Mouse (Mus musculus) brain, adult 2 months (tissue): ENCODE measurements at regions not wholly inside any gene's neighbourhood (a gene's known extent, or its start where the extent isn't known, plus 50 kb on each side); places are given as distances from the start of the nearest gene placed in this dataset.
A peak's percentile ranks its signal among the peaks of the same experiment; 100 is the strongest.

ENCODE experiments used
- DNase-seq: peaks from one replicate; pipeline ENCODE4 v3.0.0; 2011; ENCODE audit warnings: low read depth, low spot score

- peak; percentile 95 for DNase-seq
These were observed 71.0 kb upstream of the 4933436I01Rik start for GRCm38 (mm10) chrX:67992281-67992680.
